Mouse (Mus musculus) right cerebral cortex, adult 18-20 months (tissue): ENCODE measurements around the gene Mdh1.
"Not testable (repeated sequence)": the region's sequence is repeated elsewhere in the genome, so short reads cannot be mapped to it uniquely, and the experiment has no call there.

ENCODE experiments used
- DNase-seq: peaks from one replicate; pipeline ENCODE4 v3.0.0; 2022; ENCODE audit warnings: mixed read lengths

The Mdh1 gene

DNA sequence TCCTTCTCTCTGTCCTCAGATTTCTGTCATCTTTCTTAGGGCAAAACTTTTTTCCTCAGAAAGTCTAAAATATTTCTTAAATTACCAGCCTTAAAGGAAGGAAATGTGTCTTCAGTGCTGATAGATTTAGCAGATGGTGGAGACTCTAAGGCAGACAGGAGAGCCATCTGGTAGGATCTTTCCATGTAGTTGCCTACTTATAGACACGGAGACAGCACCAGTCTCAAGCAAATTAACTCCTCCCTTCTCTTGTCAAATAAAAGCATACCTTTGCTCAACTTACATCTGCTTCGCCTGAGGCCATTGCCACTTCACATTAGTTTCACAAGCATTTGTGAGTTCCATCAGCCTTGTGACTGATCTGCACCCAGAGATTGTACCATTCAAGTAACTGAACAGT, 27.1 kb downstream of the Mdh1 start:
- peak; percentile 42 for DNase-seq

DNA sequence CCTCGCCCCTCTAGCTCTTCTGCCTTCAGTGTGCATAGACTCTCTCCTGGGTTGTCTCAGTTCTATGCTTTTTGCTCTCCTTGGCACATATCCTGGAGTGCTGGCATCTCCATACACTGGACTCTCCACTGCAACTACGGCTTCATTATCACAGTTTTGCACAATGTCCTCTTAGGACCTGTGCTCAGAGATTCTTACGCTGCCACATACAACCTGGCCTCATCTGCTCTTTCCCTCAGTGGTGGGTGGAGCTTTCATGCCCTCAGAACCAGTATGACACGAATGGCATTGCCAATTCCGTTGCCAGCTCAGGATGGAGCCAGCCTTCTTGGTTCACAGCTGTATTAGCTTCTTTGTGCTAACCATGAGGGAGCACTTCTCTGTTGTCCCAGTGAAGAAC, 29.4 kb downstream of the Mdh1 start:
- no peak for DNase-seq

GRCm38 (mm10) chr11:21540622-21541021, 31.5 kb downstream of the Mdh1 start:
- DNase-seq: no peak

GRCm38 (mm10) chr11:21540072-21540471, 32.1 kb downstream of the Mdh1 start:
- no peak for DNase-seq

- DNase-seq: not testable (repeated sequence)
Measured at GRCm38 (mm10) chr11:21530856-21531255, 41.3 kb downstream of the Mdh1 start.

GRCm38 (mm10) chr11:21528676-21529394, 43.3 kb downstream of the Mdh1 start:
- no peak for DNase-seq

- DNase-seq: no peak
Measured at GRCm38 (mm10) chr11:21517726-21518125, 54.4 kb downstream of the Mdh1 start.

DNA sequence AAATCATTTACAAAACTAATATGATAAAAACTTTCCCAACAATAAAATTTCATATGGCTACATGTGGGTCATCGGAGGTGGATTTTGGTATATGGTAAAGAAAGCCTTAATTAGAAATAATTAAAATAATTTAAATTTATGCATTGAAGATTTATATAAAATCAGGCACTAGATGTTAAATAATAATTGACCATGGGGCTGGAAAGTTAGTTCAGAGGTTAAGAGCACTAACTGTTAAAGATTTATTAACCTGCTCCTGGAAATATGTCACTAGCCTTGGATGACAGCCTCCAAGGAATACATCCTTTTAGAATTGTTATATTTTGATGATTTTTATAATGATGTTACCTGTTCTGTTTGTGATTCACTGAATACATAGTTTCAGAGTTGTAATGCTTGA, 55.8 kb downstream of the Mdh1 start:
- DNase-seq: not testable (repeated sequence)

- DNase-seq: not testable (repeated sequence)
Measured at GRCm38 (mm10) chr11:21510577-21510976, 61.6 kb downstream of the Mdh1 start.

GRCm38 (mm10) chr11:21508713-21509112, 63.5 kb downstream of the Mdh1 start:
- not testable (repeated sequence) for DNase-seq

DNA sequence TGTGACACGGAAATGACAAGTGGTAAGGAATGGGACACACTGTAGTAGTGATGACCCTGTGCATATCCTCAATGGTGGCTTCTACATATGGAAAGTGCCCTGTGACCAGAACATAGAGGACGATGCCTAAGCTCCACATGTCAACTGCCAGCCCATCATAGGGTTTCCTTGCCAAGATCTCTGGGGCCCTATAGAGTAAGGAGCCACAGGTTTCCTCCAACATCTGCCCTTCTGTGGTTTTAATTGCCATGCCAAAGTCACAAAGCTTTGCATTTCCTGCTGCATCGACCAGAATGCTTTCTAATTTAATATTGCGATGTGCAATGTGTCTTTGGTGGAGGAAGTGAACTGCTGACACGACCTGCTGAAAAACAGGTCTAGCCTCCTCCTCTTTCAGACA, 65.1 kb downstream of the Mdh1 start:
- DNase-seq: not testable (repeated sequence)
